Mouse (Mus musculus) liver (tissue): ENCODE results near the gene Riiad1.

Source experiments
- DNase-seq: peaks from one replicate; pipeline ENCODE4 v3.0.0-alpha.2; 2020; ENCODE audit warnings: mixed read lengths

Gene Riiad1

DNA sequence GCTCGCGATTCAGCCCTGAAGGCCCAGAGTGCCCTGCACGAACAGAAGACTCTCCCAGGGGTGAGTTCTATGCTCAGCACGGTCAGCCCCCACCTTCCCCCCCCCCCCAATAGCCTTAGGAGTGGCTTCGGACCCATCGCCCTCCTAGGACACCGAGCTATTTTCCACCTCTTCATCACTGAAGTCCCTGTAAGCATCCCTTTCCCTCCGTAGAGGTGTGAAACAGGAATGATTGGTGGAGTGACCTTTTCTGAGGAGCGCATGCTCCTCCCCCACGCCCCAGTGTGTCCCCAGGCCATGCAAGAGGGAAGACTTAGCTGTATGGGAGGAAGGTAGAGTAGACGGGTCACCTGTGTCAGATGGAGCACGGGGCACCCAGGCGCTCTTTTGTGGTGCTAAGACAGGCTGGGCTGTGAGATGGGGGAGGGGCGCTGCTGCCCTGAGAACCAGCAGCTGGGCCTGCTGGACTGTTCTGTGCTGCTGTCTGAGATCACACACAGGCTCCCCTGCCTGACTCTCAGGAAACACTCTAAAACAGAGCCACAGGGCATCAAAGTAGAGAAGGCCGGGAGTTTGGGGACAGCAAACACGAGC lies at the start of gene Riiad1:
Gene Riiad1, minus strand, starts transcription at position 51 of the 594 bp plus-strand sequence.
- no peak for DNase-seq

DNA sequence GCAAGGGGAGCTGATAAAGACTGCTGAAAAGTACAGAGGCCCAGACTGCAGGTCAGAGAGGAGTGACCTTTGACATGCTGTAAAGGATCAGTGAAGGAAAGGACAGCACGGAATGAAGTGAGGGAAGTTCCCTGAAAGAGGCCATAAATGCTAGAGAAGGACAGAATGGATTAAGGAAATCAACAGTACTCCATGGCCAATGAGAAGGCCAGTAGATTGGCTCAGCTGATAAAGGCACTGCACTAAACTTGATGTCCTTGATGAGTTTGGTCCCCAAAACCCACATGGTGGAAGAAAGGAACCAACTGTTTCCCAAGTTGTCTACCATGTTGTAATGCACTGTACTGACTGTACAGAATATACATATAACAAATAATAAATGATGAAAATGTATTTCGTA lies 46.6 kb upstream of the Riiad1 start:
- no peak for DNase-seq

DNA sequence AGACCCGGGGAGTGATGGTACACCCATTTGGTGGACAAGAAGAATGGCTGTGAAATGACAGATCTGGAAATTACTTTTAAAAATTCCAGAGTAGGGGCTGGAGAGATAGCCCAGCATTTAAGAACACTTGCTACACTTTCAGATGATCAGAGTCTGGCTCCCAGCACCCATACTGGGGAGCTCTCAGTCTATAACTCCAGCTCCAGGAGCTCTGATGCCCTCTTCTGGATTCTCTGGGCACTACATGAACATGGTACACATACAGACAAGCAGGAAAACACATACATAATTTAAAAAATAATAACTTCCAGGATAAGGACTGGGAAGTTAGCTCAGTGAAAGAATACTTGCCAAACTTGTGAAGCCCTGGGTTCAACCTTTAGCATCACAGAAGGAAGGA lies 26.5 kb upstream of the Riiad1 start:
- DNase-seq, result peak; percentile 26

- no peak for DNase-seq
These were observed 22.1 kb upstream of the Riiad1 start for GRCm38 (mm10) chr3:94502243-94502642.

GRCm38 (mm10) chr3:94497162-94497561 lies 17.0 kb upstream of the Riiad1 start:
- no peak for DNase-seq

- no peak for DNase-seq
These were observed 7.4 kb upstream of the Riiad1 start for GRCm38 (mm10) chr3:94487581-94487980.

- no peak for DNase-seq
These were observed 5.8 kb upstream of the Riiad1 start for GRCm38 (mm10) chr3:94485922-94486321.

DNA sequence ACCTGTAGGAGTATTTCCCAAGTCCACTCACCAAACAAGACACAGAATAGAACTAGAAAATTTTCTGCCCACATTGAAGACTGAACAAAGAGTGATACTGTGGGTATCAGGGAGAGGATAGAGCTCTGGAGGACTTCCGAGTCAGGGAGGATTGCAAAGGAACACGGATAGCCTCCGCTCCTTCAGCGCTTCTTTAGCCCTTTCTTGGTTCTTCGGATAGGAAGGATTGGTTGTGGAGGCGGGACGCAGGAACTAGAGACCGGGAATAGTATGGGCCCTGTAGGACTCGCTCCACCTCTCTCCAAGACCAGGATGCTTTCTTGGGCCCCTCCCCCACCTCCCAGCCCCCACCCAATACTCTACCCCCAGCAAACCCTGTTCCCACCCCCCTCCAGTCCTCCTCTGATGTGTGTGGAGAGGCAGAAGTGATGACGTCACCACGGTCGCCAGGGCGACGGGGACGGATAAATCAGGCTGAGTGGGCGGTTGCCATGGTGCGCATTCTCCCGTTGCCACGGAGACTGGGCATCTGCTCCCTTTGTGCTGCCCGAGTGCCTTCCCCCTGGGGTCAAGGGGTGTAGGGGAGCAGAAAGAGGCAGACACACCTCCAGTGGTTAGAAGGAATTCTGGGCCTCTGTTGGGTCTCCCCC lies 3.8 kb upstream of the Riiad1 start:
- DNase-seq, result peak; percentile 20

GRCm38 (mm10) chr3:94482764-94483385 lies 2.7 kb upstream of the Riiad1 start:
- no peak for DNase-seq

- DNase-seq, result no peak
These were observed 1.3 kb upstream of the Riiad1 start for GRCm38 (mm10) chr3:94481429-94481828.

DNA sequence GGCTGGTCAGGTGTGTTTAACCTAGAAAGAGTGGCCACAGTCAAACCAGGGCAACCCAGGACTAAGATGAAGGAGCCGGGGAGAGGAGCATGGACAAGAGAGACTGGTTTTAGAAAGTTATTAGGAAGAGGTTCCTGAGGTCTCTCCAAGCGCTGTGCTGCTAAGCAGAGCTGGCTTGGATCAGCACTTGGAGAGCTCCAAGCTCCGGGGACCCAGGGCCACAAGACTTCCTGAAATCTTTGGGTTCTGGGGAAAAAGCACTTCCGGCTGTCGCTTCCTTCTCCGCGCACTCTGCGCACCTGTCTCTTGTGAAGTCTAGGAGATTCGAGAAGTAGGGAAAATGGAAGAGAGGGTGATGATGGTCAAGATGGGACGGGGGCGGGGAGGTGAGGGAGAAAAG lies 577 bp downstream of the Riiad1 start:
- DNase-seq, result no peak

DNA sequence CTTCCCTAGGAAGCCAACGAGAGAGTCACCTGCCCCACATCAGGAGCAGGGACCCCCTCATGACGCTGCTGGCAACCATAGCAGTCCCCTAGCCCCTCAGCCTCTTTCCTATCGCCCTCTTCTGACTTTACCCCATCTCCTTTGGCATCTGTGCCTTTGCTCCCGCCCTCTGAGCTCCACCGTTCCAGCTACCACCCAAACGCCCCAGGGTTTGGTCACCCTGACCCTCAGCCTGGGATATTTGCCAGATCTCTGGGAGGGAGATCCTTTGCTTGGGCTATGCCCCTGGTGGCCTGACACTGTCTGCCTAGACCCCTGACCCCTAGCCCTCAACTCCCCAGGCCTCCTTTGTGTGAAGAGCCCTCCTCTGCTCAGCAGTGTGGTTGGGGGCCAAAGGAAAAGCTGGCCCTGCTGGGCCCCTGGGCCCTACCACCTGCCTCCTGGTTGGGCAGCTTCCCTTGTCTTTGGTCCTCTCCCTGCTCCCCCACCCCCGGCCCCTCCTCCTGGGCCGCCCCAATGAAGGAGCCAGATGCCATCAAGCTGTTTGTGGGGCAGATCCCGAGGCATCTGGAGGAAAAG lies 1.5 kb downstream of the Riiad1 start:
- no peak for DNase-seq

GRCm38 (mm10) chr3:94477981-94478422 lies 2.1 kb downstream of the Riiad1 start, which contains the start of gene Celf3:
Celf3 (plus strand) TSS chr3:94478295.
- peak; percentile 23 for DNase-seq

DNA sequence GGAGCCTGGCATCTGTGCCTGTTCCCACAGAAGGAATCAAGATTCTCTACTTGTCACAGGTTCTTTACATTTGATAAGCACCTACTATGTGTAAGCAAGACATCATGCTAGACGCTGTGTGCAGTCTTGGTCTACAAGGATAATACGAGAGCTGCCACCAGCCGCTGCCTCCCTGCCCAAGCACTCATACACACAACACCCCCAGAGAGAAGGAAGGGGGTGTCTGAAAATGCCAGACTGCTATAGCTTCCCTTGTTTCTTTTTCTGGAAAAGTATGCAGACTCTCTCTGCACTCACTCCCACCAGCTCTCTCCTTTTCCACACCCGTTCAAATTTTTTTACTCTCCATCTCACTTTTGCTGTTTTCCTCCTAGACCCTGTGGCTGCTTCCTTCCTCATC lies 2.7 kb downstream of the Riiad1 start:
- DNase-seq, result no peak

GRCm38 (mm10) chr3:94476301-94477035 lies 3.7 kb downstream of the Riiad1 start:
- DNase-seq, result no peak

DNA sequence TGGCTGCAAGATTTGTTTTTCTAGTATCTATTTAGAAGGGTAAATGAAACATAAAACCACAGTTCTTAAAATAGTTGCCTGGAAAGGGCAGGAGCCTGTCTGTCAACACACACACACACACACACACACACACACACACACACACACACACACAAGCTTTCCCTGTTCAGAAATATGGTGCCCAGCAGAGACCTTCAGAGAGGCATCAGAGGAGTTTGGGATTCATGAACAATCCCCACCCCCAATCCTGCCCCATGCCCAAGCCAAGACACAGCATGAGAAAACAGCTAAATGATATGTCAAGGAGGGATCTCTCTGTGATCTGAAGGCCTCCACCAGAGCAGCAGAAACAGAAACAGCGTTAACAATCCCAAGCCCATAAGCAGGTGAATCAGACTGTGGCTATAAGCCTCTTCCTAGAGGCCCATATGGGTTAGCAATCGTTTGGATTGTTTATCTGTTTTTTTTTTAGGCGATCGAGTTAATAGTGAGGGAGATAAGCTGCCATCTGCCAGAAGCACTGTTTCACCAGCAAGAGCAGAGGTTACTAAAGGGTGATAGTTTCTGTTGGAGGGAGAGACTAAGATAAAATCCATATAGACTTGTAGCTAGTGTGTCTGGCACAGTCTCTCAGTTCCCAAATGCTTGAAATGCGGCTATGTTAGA lies 6.4 kb downstream of the Riiad1 start:
- DNase-seq, result no peak

- no peak for DNase-seq
These were observed 7.0 kb downstream of the Riiad1 start for GRCm38 (mm10) chr3:94473115-94473505.

GRCm38 (mm10) chr3:94472447-94473114 lies 7.6 kb downstream of the Riiad1 start:
- peak; percentile 53 for DNase-seq

GRCm38 (mm10) chr3:94468931-94469330 lies 11.2 kb downstream of the Riiad1 start:
- no peak for DNase-seq

- DNase-seq, result no peak
These were observed 14.3 kb downstream of the Riiad1 start for GRCm38 (mm10) chr3:94465632-94466430.

DNA sequence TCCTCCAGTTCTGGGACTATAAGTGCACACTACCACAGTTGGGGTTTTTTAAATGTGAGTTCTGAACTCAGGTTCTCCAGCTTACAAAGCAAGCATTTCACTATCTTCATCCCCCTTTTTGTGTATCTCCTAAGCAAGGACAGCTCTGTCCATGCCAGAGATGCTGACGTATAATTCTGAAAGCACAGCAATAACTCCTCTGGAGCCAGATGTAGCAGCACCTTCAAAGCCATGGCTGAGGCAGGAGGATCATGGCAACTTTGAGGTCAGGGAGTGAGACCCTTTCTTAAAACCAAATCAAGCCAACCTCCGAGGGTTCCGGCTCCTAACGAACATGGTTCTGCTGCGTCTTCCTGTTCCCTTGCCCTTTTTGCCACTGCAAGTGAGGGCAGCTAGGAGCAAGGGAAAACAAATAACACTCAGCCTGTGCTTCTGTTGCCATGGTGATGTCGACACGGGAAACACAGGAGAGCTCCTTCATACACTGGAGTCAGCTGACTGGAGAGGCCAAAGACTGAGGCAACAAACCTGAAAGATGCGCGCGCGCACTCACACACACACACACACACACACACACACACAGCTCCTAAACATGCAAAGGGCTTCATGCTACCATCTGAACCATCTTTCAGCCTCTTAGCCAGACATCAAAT lies 16.1 kb downstream of the Riiad1 start:
- DNase-seq, result no peak
